Mouse (Mus musculus) layer of hippocampus, adult 18-20 months (tissue): ENCODE data around the gene Mcm3. TPM values are rescaled to one million over a fixed set of nuclear protein-coding genes. Genes with fewer than 3 reads are reported as not detected.
A peak's percentile ranks its signal among the peaks of the same experiment; 100 is the strongest.

Experiments used
- DNase-seq, 2 experiments: peaks; one replicate each; pipeline ENCODE4 v3.0.0; 2022; ENCODE audit warnings: low spot score in 2 of 2
- long read RNA-seq: library from polyadenylated mRNA; stranded (forward); transcript quantifications from one replicate; pipeline ENCODE4 v2.0.0, GENCODE M21; 2021
- total RNA-seq, 2 experiments: library from RNA; stranded (reverse); gene quantifications; 2 replicates each; pipeline ENCODE4 v1.2.3; 2021

The Mcm3 gene
- 1 to 10 TPM; 3.8 to 4.2 TPM for total RNA-seq
- long read RNA-seq, partial matches to known transcripts, result 0 of 1 reads
- long read RNA-seq, other reads (novel, unspliced or antisense), result 0 of 1 reads

DNA sequence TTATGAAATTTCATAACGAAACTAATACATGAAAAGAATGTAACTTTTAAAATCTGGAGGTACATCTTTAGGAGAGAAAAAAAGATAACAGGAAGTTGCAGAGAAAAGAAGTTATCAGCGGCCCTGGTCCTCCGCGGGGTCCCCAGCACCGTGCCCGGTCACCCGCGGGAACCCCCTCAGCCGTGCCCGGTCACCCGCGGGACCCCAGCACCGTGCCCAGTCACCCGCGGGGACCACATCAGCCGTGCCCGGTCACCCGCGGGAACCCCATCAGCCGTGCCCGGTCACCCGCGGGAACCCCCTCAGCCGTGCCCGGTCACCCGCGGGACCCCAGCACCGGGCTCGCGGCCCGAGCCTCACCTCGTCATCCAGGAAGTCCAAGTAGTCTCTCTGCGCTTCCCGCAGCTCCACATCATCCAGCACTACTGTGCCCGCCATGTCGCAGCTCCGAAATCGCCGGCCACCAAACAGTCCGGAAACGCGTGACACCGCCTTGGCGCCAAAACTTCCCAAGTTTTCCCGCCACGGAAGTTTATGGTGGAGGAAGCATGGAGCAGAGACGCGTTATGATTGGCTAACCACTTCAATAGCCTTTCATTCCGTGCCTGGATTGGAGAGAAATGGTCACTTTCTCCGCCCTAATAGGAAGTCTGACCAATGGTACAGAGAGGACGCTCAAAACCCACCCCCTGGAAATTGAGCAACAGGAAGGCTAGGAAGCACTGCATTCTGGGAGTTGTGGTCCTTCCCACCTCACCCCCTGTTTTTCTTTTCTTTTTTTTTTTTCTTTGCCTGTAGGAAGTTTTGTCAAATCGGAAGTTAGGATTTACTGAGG, at the start of gene Mcm3:
Gene Mcm3, minus strand, starts transcription at position 542 of the 835 bp plus-strand sequence.
- DNase-seq, result peak; percentile 84 to 96

DNA sequence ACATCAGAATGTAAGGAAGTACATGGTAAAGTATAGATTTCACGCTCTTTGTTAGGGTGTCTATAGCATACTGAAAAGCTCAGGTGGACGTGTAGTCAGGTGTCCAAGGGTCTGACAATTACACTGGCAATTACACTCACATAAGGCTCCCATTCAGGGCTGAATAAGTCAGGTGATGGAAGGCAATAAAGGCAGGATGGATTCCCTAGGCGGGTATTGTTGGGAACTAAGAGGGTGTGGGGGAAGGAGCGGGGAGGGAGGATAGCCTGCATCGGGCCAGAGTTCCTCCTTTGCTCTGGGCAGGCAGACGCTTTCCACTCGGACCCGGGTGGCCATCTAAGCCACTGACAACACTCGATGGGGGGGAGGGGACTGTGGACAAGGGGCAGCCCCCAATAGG, 47.9 kb upstream of the Mcm3 start:
- no peak for DNase-seq

DNA sequence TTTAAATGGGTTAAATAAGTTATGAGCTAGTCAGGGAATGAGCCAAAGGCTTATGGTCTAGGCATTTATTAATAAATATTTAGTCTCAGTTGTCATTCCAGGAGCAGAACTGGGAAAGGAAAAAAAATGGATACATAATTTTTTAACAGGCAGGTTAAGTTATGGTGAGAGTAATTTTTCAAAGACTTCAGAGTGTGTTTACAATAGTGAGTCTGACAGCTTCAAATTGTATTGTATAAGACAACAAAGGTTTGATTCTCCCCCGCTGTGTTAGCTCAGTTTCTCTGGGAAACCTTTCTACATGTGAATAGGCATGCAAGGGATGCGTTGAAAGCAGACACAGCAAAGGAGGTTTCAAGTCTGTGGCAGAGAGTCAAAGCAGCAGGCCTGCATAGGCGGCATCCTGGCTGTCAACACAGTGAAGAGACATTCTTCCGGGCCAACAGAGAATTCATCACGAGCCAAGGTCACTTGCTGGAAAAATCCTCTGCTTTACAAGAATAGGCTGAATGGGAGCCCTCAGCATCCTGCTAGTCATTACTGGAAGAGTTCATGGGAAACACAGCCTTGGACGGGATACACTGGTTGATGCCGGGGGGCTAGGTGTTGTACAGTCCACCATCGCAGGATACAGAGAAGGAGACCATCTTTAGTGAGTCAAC, 47.3 kb upstream of the Mcm3 start:
- no peak for DNase-seq

DNA sequence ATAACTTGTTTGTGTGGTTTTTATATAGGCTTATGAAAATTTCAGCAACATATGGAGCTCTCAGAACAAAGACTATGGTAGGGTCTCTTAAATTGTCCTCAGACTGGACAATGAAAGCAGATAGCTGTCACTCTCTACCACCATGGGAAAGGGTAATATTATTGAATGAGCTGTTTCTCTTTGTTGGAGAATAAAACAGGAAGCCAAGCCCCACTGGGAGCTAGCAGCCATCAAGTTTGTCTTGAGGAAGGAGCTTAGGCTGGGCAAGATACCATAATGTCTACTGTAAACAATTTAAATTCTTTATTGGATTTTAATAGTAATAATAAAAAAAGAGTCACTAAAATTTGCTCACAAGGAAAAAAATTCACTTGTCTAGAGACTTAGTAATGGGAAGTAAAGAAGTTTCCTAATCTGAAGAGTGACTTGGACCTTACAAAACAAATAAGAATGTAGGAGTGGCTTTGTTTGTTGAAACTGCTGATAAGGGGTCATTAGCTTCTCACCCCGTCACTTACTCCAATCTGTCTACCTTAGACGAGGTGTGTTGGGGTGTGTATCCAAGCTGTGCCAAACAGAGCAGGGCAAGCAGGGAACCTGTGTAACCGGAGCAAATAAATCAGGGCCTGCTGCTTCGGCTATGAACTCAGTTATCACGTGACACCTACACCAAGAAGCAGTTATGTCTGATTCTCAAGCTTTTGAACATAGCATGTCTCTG, 43.5 kb upstream of the Mcm3 start:
- DNase-seq, result no peak

DNA sequence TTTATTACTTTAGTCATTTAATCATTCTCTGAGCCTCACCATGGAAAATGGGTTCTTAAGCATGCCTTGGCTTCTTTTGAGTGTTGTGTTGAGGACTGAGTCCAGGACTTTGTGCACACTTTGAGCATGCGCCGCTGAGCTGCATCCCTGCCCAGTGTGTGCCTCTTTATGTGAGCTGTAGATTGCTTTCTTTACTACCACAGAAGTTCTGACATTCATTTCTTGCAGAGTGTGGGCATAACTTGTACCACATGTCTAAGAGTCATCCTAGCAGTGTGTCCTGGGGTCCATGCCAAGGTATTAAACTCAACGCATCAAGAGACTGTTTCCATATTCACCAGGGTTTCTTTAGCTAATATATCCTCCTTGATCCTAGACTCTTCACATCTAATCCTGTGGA, 41.8 kb upstream of the Mcm3 start:
- no peak for DNase-seq

DNA sequence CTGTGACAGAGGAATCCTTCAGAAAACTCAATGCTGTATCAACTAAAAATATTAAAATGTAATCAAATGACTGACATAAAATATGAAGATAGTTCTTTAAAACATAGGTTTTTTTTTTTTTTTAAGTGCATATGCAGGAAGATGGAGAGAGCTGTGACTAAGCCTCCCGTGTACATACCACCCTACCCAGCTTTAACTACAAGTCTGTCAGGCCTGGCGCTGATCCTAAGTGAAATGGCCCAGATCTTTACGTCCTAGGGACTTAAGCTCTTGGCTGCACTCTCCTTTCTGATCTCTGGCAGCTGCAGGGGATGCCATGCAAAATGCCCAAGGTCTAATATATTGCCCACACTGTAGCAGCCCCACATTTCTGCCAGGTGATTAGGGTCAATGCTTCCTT, 40.7 kb upstream of the Mcm3 start:
- no peak for DNase-seq

DNA sequence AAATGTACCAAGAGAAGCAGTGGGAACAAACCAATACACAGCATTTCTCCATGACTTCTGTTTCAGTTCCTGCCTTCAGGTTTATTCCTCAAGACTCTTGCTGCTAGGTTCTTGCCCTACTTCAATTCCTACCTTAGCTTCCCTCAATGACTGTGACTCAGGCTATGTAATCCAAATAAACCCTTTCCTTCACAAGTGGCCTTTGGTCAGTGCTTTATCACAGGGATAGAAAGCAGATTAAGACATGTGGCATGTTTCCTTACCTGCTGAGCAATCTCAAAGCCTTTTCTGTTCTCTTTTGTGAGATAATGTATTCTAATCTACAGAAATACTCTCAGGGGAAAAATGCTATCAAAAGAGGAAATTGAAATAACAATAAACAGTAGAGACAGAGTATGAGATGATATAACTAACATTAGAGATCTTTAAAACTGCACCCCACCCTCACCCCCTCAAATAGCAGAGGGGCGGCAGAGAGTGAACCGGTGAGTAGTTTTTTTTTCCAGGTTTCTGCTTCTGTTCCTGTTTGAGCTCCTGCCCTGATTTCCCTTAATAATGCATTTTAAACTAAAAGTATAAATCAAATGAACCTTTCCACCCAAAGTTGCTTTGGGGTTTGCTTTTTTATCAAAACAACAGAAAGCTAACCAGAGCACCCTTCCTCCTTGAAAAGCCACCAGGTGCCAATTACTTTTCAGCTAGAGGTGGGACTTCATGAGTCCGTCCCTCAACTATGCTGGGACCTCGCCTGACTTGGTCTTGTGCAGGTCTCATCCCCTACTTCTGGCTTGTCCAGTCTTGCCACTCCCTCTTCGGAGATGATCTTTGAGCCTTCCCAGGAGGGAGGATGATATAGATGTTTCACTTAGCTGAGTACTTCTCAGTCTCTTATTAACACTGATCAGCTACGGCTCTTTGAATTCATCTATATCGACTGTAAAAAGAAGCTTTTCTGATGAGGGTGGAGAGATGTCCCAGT, 37.1 kb upstream of the Mcm3 start:
- no peak for DNase-seq

DNA sequence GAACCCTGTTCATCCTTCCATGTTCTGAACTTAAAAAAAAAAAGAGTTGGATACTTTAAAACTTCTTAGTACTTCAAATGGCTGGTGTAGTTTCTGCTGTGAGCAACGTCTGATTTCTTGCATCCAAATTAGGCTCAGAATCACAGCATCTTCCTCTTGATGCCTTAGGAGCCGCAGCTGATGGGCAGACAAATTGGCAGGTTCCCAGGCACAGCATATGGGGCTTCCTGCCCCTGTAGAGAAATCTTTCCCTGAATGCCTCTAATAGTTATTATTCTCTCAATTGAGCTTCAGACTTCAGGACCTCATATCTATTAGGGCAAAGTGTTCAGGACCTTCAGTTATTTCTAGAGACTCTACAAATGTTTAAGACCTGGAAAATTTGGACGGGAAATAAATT, 19.8 kb upstream of the Mcm3 start:
- peak; percentile 30 to 40 for DNase-seq

DNA sequence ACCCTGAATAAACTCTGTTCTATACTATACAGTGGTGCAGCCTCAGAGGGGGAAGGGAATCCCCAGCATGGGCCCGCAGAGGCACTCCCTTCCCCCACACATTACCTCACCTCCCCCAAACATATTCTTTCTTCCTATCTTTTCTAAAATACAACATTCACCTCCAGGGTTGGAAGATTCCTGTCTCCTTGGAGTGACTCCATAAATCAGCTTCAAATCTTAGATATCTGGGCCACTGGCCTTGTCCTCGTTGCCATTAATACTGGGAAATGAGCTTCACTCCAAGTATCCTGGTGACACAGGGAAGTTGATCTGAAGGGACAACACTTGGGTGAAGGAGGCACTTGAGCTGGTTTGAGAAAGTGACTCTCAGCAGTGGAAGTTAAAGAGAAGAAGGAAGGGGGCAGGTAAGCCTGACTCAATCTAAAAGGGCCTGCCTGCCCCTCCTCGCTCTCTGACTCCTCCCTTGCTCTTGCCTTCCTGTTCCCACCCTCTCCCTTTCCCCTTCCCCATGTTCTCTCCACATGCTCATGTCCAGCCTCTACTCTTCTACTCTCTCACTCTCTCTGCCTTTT, 16.5 kb upstream of the Mcm3 start:
- no peak for DNase-seq

DNA sequence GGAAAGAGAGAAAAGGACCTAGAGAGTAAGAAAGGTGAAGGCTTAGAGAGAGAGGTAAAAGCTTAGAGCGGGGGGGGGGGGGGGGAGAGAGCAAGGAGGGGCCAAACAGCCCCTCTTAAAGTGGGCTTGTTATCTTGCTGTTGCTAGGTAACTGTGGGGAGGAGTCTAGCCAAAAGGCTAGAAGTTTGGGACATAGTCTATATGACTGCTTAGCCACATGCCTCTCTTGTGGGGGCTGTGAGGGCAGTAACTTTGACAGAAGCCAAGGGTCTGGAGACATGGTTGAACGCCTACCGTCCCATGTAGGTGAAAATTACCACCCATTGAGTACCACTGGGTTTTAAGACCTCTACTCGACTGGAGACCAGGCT, 13.0 kb upstream of the Mcm3 start:
- DNase-seq, result no peak

DNA sequence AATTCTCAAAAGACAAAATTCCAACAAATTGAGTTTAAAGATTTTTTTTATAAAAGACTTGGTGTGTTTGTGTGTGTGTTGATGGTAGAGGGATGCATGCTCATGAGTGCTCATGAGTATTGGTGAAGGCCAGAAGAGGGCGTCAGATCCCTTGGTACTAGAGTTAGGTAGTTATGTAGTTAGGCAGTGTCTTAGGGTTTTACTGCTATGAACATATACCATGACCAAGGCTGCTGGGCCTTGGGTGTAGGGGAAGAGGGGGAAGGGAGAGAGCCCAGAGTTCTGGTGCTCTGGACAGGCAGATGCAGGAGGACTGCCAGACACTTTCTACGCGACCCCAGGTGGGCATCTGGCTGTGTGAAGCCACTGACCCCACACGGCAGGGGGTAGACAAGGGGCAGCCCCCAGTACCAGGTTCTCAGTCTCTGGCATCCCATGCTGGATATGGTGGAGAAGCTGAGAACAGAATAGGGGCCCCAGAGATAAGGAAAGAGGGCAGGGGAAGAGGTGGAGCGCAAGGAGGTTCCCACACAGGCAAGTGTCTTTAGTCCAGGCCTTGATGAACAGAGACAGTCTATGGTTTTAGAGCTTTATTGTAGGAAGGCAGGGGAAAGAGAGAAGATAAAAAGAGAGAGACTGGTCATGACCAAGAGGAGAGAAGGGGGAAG, 12.5 kb upstream of the Mcm3 start:
- DNase-seq, result no peak

DNA sequence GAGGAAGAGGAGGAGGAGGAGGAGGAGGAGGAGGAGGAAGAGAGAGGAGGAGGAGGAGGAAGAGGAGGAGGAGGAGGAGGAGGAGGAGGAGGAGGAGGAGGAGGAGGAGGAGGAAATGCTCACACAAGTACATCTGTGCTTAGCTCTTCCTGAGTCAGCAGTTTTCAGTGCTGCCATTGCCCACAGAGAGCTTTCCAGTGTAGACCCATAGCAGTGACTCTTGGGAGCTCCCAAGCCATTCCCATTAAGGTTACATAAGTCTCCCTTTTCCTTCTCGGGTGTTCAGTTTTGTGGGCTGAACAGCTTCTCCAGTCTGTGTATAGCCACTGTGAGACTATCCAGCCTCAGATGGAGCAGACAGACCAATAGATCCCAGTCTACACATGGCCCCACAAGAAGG, 10.4 kb upstream of the Mcm3 start:
- DNase-seq, result no peak

DNA sequence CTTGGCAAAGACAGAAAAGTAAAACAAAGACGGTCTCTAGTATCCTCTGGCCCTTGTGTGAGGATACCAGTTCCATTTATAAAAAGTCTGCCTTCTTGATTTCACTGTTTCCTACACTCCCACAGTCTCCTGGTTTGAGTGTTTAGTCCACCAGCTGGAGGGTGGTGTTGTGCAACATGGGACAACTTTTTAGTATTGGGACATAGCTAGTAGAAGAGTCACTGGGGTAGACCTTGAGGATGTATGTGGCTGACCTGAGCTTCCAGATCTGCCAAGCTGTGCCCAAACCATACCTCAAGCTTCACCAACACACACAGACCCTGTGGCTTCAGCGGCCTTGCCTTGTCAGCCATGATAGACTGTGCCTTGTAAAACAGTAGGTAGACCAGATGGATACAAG, 7.9 kb upstream of the Mcm3 start:
- DNase-seq, result no peak

DNA sequence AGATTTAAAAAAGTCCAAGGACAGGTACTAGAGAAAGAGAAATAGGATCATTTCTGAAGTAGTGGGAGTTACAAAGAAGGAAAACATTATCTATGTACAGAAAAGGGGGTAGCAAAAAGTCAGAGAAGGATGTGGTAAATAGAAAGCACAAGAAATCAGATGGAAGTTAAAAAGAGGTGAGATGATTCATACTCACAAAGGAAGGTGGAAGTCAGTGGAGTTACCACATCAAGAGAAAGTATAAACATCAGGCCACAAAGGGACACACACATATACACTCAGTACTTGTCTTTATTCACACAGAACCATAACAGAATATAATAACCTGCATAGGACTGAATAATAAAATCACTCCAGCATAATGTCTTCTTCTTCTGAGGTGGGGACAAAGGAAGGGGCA, 4.9 kb upstream of the Mcm3 start:
- no peak for DNase-seq

DNA sequence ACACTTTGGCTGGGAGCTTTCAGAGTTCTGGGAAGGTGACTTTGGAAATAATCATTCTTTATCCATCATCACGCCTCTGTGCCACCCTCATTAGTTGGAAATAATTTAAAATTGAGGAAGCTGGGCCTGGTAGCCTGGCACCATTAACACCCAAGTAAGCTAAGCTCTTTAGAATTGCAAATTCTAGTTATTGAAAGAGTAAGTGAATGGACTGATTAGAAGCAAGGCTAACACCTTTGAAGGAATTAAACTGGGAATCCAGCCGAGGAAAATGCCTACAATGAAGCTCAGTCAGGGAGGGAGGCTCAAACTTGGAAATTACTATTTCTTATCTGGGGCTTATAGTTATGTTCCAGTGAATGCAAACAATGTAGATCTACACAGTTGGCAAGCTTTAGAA, 3.8 kb upstream of the Mcm3 start:
- no peak for DNase-seq

DNA sequence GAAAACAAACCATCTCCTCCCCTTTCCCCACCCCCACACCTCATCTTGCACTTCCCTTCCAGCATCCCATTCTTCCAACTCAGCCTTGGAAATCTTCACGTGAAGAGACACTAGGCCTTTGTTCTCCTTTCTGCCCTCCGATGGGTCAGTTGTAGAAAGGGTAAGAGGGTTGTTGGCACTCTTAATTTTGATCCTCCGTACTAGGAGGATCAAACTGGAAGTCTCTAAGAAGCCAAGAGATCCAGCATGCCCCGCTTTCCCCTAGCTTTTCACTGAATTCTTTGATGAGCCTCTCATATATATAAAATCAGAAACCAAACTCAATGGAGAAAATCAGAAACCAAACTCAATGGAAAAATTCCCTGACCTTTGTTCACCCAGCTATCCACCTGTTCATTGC, 3.4 kb upstream of the Mcm3 start:
- no peak for DNase-seq

DNA sequence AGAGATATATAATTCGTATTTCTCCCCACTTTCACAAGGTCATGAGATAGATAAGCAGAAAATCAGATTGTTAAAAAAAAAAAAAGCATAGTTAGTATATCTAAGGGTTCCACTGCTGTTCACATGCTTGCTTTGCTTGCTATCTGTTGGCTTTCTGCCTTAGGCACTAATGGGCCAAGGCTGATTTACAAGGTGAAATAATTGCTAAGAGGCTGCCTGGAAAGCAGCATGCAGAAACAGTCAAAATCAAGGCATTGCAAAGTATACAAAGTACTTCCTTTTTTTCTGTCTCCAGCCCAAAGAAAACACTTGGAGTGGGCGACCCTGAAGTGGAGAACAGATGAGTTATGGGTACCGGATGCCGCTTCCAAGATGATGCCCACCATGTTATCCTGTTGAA, 847 bp upstream of the Mcm3 start:
- DNase-seq, result no peak

DNA sequence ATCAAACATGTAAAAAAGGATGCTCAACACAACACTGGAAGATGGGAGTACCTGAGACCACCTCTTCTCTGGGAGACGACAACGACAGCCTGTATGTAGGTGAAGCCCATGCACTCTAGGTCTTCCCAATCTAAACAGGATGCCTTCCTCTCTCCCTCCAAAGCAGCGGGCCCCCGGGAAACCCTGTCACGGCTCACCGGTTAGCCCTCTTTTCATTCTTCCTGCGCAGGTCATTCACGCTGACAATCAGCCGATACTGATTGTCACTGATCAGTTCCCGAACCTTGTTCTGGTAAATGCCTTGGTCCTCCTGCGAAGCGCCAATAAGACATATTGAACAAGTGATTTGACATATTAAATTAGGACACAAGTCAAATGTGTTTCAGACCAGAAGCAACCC, 2.5 kb downstream of the Mcm3 start:
- no peak for DNase-seq

DNA sequence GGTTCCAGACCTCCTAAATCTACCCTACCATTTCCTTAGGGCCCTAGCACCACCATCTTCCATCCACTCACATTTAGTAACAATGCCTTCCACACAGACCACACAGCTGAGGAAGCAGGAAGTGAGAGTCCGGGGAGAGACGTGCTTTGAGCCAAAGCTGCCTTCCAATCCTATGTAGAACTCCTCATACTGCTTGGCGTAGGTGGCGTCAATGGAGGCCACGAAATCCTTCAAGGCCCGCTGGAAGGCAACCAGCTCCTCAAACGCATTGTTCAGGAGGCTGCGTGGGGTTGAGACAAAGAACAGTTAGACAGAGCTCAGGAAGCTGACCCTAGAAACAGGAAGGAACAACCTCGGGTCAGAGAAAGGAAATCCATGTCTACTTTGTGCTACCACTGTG, 2.9 kb downstream of the Mcm3 start:
- no peak for DNase-seq

DNA sequence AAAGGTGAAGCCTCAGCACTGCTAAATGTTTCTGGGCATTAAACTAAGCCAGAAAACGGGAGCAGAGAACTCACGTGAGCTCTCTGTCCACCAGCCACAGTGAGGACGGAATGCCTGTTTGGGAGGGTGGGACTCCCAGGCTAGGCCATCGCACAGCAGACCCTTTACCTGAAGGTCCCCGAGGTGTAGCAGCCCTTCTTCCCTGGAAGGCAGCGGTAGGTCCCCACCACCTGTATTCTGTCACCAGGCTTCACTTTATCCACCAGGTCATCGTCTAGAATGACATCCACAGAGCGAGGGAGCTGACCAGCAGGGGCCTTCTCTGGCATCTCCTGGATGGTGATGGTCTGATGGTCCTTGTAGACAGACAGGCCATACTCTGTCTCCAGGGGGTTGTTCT, 5.6 kb downstream of the Mcm3 start:
- DNase-seq, result no peak
